33 mouse cellular contexts compared by ENCODE assay signal in the genomic region with DNA sequence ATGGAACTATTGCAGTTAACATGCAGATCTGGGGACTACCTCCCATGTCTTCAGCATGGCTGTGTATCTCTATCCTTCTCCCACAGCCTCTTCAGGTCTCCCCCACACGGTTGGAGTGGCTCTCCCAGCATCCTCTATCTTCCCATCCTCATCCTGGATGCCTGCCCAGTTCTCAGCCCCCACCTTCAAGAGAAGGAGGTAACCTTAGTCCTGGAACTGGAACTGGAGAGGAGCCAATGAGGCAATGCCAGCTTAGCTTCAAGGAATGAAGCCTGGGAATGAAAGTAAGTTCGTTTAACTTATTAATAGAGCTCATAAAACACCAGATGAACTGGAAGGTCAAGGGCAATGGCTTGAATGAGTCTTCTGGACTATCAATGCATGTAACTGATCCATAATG. TPM values are rescaled to one million over a fixed set of nuclear protein-coding genes. Genes with fewer than 3 reads are reported as not detected.
A peak's percentile ranks its signal among the peaks of the same experiment; 100 is the strongest.
DNase-seq lines count a peak whose midpoint lies in the region; ATAC-seq and TF ChIP-seq lines count a peak whose summit lies in the region.
"Had no signal": no experiment of that assay in that cellular context is flagged by ENCODE, and none has a peak within 500 bp of the region (broad histone marks: within the 10 kb centered on the region; RNA-seq: fewer than 3 reads in every experiment).

No protein-coding gene starts in this region.

- H3K27ac ChIP-seq in kidney, adult 2 months (ENCODE audit: insufficient read depth, low read depth, low read length), result no peak overlapping the region
- H3K27ac ChIP-seq in kidney, embryonic 16.5 days (ENCODE audit: low read length), result no peak overlapping the region
- H3K27ac ChIP-seq in embryonic facial prominence, embryonic 10.5 days (replicated peaks), result no peak overlapping the region
- H3K27ac ChIP-seq: embryonic facial prominence, embryonic 12.5 days; hindbrain, embryonic 14.5 days; limb, embryonic 10.5 days; limb, embryonic 15.5 days; liver, embryonic 13.5 days; macrophage; midbrain, embryonic 13.5 days; neural tube, embryonic 13.5 days had no signal

- no peak for TF ChIP-seq POLR2A in kidney, adult 2 months (IDR thresholded peaks at IDR 0.05; ENCODE audit: low read depth, low read length)

- H3K36me3 ChIP-seq in kidney, adult 2 months (ENCODE audit: control insufficient read depth, insufficient read depth, low read length), result no peaks in the 10 kb centered on the region
- H3K36me3 ChIP-seq in kidney, embryonic 16.5 days (ENCODE audit: insufficient read depth, low read length), result no peaks in the 10 kb centered on the region
- no peaks in the 10 kb centered on the region for H3K36me3 ChIP-seq in embryonic facial prominence, embryonic 10.5 days (replicated peaks)
- H3K36me3 ChIP-seq: embryonic facial prominence, embryonic 12.5 days; heart, embryonic 12.5 days; limb, embryonic 10.5 days; limb, embryonic 15.5 days; liver, embryonic 13.5 days; midbrain, embryonic 13.5 days; neural tube, embryonic 13.5 days had no signal

- no peak for ATAC-seq in kidney, embryonic 16.5 days (ENCODE audit: low FRiP score, low TSS enrichment)
- ATAC-seq: forebrain, embryonic 14.5 days; intestine, postnatal 0 days; midbrain, embryonic 13.5 days had no signal

- DNase-seq in gastrocnemius, postnatal 10 days, result peak; percentile 24
- DNase-seq in gastrocnemius, adult 18-20 months (ENCODE audit: low spot score), result no peak
- DNase-seq in kidney, adult 2 months, result peak; percentile 79
- DNase-seq in kidney, adult 9 months, result peak; percentile 79
- peak; percentile 74 to 77 for DNase-seq in kidney, postnatal 36 days
- DNase-seq in embryonic facial prominence, embryonic 10.5 days (ENCODE audit: low spot score), result no peak
- DNase-seq in right cerebral cortex, postnatal 14 days, result no peak
- DNase-seq: adrenal gland, adult 2 months; adrenal gland, postnatal 36 days; cerebellum, adult 18-20 months; gastrocnemius, postnatal 36 days; heart, adult 18-20 months; liver, embryonic 13.5 days; lung, adult 18-20 months; lung, postnatal 10 days; retina, postnatal 1 day; right cerebral cortex, postnatal 25 days; spleen, adult 18-20 months; thymus, adult 2 months; thymus, postnatal 36 days had no signal

- no peaks in the 10 kb centered on the region for H3K9me3 ChIP-seq in kidney, embryonic 16.5 days (ENCODE audit: low read length)
- H3K9me3 ChIP-seq in embryonic facial prominence, embryonic 10.5 days, result no peaks in the 10 kb centered on the region
- H3K9me3 ChIP-seq: embryonic facial prominence, embryonic 12.5 days; heart, embryonic 12.5 days; limb, embryonic 10.5 days; limb, embryonic 15.5 days; liver, embryonic 13.5 days; midbrain, embryonic 13.5 days; neural tube, embryonic 13.5 days had no signal

- no peak overlapping the region for H3K9ac ChIP-seq in kidney, embryonic 16.5 days (replicated peaks; ENCODE audit: low read length)
- H3K9ac ChIP-seq: embryonic facial prominence, embryonic 12.5 days; heart, embryonic 12.5 days; hindbrain, embryonic 14.5 days; limb, embryonic 15.5 days; liver, embryonic 13.5 days; midbrain, embryonic 13.5 days; neural tube, embryonic 13.5 days had no signal

- H3K4me1 ChIP-seq in kidney, adult 2 months (ENCODE audit: control insufficient read depth, insufficient read depth, low read length), result peaks cover 2% of the 10 kb centered on the region
- peaks cover 2% of the 10 kb centered on the region; the same call in 1 of the 2 replicates for H3K4me1 ChIP-seq in kidney, embryonic 16.5 days (ENCODE audit: insufficient read depth, low read length)
- peaks cover 13% of the 10 kb centered on the region; the same call in 1 of the 2 replicates for H3K4me1 ChIP-seq in embryonic facial prominence, embryonic 10.5 days
- H3K4me1 ChIP-seq: embryonic facial prominence, embryonic 12.5 days; liver, embryonic 13.5 days had no signal

- WGBS in kidney, adult 2 months, result 13% methylated on average over 2 of the region's 2 CpGs
- 40% methylated on average over 2 of the region's 2 CpGs for WGBS in kidney, embryonic 16.5 days
- WGBS in embryonic facial prominence, embryonic 10.5 days, result 57% methylated on average over 2 of the region's 2 CpGs

- no peak overlapping the region for H3K4me2 ChIP-seq in kidney, embryonic 16.5 days (replicated peaks; ENCODE audit: low read depth, low read length)
- H3K4me2 ChIP-seq: embryonic facial prominence, embryonic 12.5 days; heart, embryonic 12.5 days; hindbrain, embryonic 14.5 days; limb, embryonic 15.5 days; liver, embryonic 13.5 days; midbrain, embryonic 13.5 days; neural tube, embryonic 13.5 days had no signal

- H3K4me3 ChIP-seq in kidney, adult 2 months (ENCODE audit: insufficient read depth, low read depth, low read length), result no peak overlapping the region
- no peak overlapping the region for H3K4me3 ChIP-seq in kidney, embryonic 16.5 days (ENCODE audit: low read length)
- no peak overlapping the region for H3K4me3 ChIP-seq in embryonic facial prominence, embryonic 10.5 days
- H3K4me3 ChIP-seq: embryonic facial prominence, embryonic 12.5 days; heart, embryonic 12.5 days; limb, embryonic 10.5 days; limb, embryonic 15.5 days; liver, embryonic 13.5 days; midbrain, embryonic 13.5 days; neural tube, embryonic 13.5 days had no signal

- no peak for TF ChIP-seq CTCF in kidney, adult 2 months (conservative IDR thresholded peaks at IDR 0.05; ENCODE audit: insufficient read depth, insufficient read length, low read depth, low read length)

- H3K27me3 ChIP-seq in kidney, adult 2 months (replicated peaks; ENCODE audit: control insufficient read depth, insufficient read depth, low read length), result no peaks in the 10 kb centered on the region
- H3K27me3 ChIP-seq in kidney, embryonic 16.5 days (ENCODE audit: insufficient read depth, low read length), result peaks cover 24% of the 10 kb centered on the region
- peaks cover 88% of the 10 kb centered on the region for H3K27me3 ChIP-seq in embryonic facial prominence, embryonic 10.5 days (replicated peaks; ENCODE audit: low read depth, poor library complexity, severe bottlenecking)

RNA-seq across cellular contexts. Expression of a gene that starts 2.6 kb away (rescaled TPM):
- total RNA-seq in gastrocnemius, postnatal 10 days (2021), result 100 to 1,000 TPM; 189 to 219 TPM
- under 1 TPM in 1 of 2 experiments, not detected in 1; 0.33 TPM for total RNA-seq in gastrocnemius, adult 18-20 months (2021)
- polyA plus RNA-seq in kidney, adult 2 months (2012; rRNA removed), result 5.1 and 6.5 TPM in 2 replicates
- polyA plus RNA-seq in kidney, embryonic 16.5 days (2015; fragmentation: Nextera tagmentation; extraction: Ambion mirVana), result 21.6 and 22.3 TPM in 2 replicates
- 14.8 and 15.3 TPM in 2 replicates for polyA plus RNA-seq in embryonic facial prominence, embryonic 10.5 days (2016; fragmentation: Nextera tagmentation; extraction: Ambion mirVana)
- total RNA-seq: adrenal gland, adult 2 months; megakaryocyte-erythroid progenitor cell, adult 5-6 weeks; MEL had no signal
- polyA plus RNA-seq: macrophage had no signal

Comparison
In these comparisons a context has a peak if more than half of its experiments do, and no peak if none do; other contexts are left out.
1. DNase-seq: peak in gastrocnemius, postnatal 10 days (single experiment), kidney, adult 2 months (single experiment), kidney, adult 9 months (single experiment) and kidney, postnatal 36 days (2 of 2); none in gastrocnemius, adult 18-20 months (single experiment), embryonic facial prominence, embryonic 10.5 days (single experiment) and right cerebral cortex, postnatal 14 days (single experiment).